Mouse (Mus musculus): ENCODE results near the gene Nr1i2. TPM values are rescaled to one million over a fixed set of nuclear protein-coding genes. Genes with fewer than 3 reads are reported as not detected.

Gene Nr1i2
- total RNA-seq, 1 experiment from 2014 or later = not detected

- no peak for ATAC-seq (replicated peaks; ENCODE audit: low read depth, poor library complexity, severe bottlenecking)
These were observed 5.8 kb downstream of the Nr1i2 start for GRCm38 (mm10) chr16:38288851-38289250.

- ATAC-seq (replicated peaks; ENCODE audit: low read depth, poor library complexity, severe bottlenecking) = no peak
These were observed 6.9 kb downstream of the Nr1i2 start for GRCm38 (mm10) chr16:38287762-38288161.

GRCm38 (mm10) chr16:38287357-38287756 lies 7.3 kb downstream of the Nr1i2 start:
- ATAC-seq (replicated peaks; ENCODE audit: low read depth, poor library complexity, severe bottlenecking) = no peak

GRCm38 (mm10) chr16:38286541-38286940 lies 8.1 kb downstream of the Nr1i2 start:
- ATAC-seq (replicated peaks; ENCODE audit: low read depth, poor library complexity, severe bottlenecking) = no peak

- ATAC-seq (replicated peaks; ENCODE audit: low read depth, poor library complexity, severe bottlenecking) = no peak
These were observed 8.8 kb downstream of the Nr1i2 start for GRCm38 (mm10) chr16:38285801-38286200.

- no peak for ATAC-seq (replicated peaks; ENCODE audit: low read depth, poor library complexity, severe bottlenecking)
These were observed 11.3 kb downstream of the Nr1i2 start for GRCm38 (mm10) chr16:38283300-38283699.

- ATAC-seq (replicated peaks; ENCODE audit: low read depth, poor library complexity, severe bottlenecking) = no peak
These were observed 12.0 kb downstream of the Nr1i2 start for GRCm38 (mm10) chr16:38282559-38283160.

GRCm38 (mm10) chr16:38280951-38281350 lies 13.7 kb downstream of the Nr1i2 start:
- ATAC-seq (replicated peaks; ENCODE audit: low read depth, poor library complexity, severe bottlenecking) = no peak

GRCm38 (mm10) chr16:38279794-38280193 lies 14.8 kb downstream of the Nr1i2 start:
- ATAC-seq (replicated peaks; ENCODE audit: low read depth, poor library complexity, severe bottlenecking) = no peak

GRCm38 (mm10) chr16:38274737-38275136 lies 19.9 kb downstream of the Nr1i2 start:
- ATAC-seq (replicated peaks; ENCODE audit: low read depth, poor library complexity, severe bottlenecking) = no peak

- ATAC-seq (replicated peaks; ENCODE audit: low read depth, poor library complexity, severe bottlenecking) = no peak
These were observed 22.1 kb downstream of the Nr1i2 start for GRCm38 (mm10) chr16:38272483-38272882.

GRCm38 (mm10) chr16:38271601-38272000 lies 23.0 kb downstream of the Nr1i2 start:
- ATAC-seq (replicated peaks; ENCODE audit: low read depth, poor library complexity, severe bottlenecking) = no peak

GRCm38 (mm10) chr16:38255927-38256326 lies 38.7 kb downstream of the Nr1i2 start:
- no peak for ATAC-seq (replicated peaks; ENCODE audit: low read depth, poor library complexity, severe bottlenecking)

- ATAC-seq (replicated peaks; ENCODE audit: low read depth, poor library complexity, severe bottlenecking) = no peak
These were observed 39.5 kb downstream of the Nr1i2 start for GRCm38 (mm10) chr16:38255107-38255506.

- ATAC-seq (replicated peaks; ENCODE audit: low read depth, poor library complexity, severe bottlenecking) = 0 out of 2 replicates have a peak, but pooled peaks have one; percentile 11
These were observed 40.6 kb downstream of the Nr1i2 start for GRCm38 (mm10) chr16:38254001-38254400.

- no peak for ATAC-seq (replicated peaks; ENCODE audit: low read depth, poor library complexity, severe bottlenecking)
These were observed 44.2 kb downstream of the Nr1i2 start for GRCm38 (mm10) chr16:38250467-38250866.

GRCm38 (mm10) chr16:38248331-38248961 lies 46.2 kb downstream of the Nr1i2 start:
- ATAC-seq (replicated peaks; ENCODE audit: low read depth, poor library complexity, severe bottlenecking) = no peak

- ATAC-seq (replicated peaks; ENCODE audit: low read depth, poor library complexity, severe bottlenecking) = no peak
These were observed 48.6 kb downstream of the Nr1i2 start for GRCm38 (mm10) chr16:38245849-38246585.

- no peak for ATAC-seq (replicated peaks; ENCODE audit: low read depth, poor library complexity, severe bottlenecking)
These were observed 49.2 kb downstream of the Nr1i2 start for GRCm38 (mm10) chr16:38245379-38245778.

- ATAC-seq (replicated peaks; ENCODE audit: low read depth, poor library complexity, severe bottlenecking) = no peak
These were observed 50.5 kb downstream of the Nr1i2 start for GRCm38 (mm10) chr16:38244111-38244510.

- no peak for ATAC-seq (replicated peaks; ENCODE audit: low read depth, poor library complexity, severe bottlenecking)
These were observed 54.5 kb downstream of the Nr1i2 start for GRCm38 (mm10) chr16:38240167-38240566.
